Mouse (Mus musculus): ENCODE measurements around the gene Fam169a.

DNA sequence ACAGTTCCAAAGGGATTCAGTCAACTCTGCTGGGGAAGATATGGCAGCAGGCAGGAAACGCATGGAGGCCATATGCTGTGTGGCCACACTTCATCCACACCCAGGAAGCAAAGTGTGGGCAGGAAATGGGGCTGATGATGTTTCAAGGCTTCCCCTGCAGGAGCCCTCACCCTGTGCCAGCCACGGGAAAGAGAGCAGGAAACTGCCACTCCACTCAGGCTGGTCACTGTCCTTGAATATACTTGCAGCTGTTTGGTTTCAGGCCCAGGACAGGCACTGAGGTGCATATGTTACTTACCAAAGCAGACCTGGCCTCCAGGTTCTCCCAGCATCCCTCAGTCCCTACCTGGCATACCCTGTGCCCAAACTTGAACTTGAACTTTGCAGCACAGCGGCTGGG is 2.7 kb upstream of the Fam169a start:
- TF ChIP-seq CTCF (IDR thresholded peaks at IDR 0.05; ENCODE audit: low read depth) (no peak), EP300 (optimal IDR thresholded peaks at IDR 0.05) (no peak)
